In the genomic region with DNA sequence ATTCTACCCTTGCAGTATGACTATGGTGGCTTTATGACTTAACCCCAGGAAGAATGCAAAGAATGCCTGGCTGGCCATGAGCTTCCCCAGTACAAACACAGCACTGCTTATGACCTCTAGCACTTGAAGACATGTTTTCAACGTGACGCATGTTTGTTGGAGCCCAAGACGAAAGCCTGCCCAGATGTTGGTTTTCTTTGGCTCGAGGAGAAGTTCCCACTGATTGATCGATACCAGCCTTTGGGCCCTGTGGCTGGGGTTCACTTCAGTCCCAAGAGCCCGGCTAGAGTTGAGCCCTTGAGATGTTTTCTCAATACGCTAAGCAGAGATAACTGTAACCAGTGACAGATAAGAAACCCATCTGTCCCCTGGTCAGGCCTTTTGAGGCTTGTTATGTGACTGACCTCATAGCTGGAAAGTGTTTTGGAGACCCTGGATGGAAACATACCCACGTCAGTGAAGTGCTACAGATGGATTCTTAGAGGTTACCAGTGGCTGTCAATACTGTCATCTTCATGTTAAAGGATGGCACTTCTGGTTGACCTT, we compare ENCODE assay signal across 13 mouse cellular contexts.
DNase-seq lines count a peak whose midpoint lies in the region; ATAC-seq and TF ChIP-seq lines count a peak whose summit lies in the region.
"Had no signal": no experiment of that assay in that cellular context is flagged by ENCODE, and none has a peak within 500 bp of the region (broad histone marks: within the 10 kb centered on the region; RNA-seq: fewer than 3 reads in every experiment).

No protein-coding gene starts in this region.

- H3K4me3 ChIP-seq in kidney, adult 2 months (ENCODE audit: insufficient read depth, low read depth, low read length): no peak overlapping the region
- no peak overlapping the region for H3K4me3 ChIP-seq in kidney, embryonic 14.5 days (ENCODE audit: low read length)
- no peak overlapping the region for H3K4me3 ChIP-seq in heart, embryonic 10.5 days
- no peak overlapping the region for H3K4me3 ChIP-seq in limb, embryonic 10.5 days
- H3K4me3 ChIP-seq: megakaryocyte, embryonic 14.5 days had no signal

- TF ChIP-seq CTCF in kidney, adult 2 months (conservative IDR thresholded peaks at IDR 0.05; ENCODE audit: insufficient read depth, insufficient read length, low read depth, low read length): no peak

- H3K36me3 ChIP-seq in kidney, adult 2 months (ENCODE audit: control insufficient read depth, insufficient read depth, low read length): no peaks in the 10 kb centered on the region
- no peaks in the 10 kb centered on the region for H3K36me3 ChIP-seq in kidney, embryonic 14.5 days (ENCODE audit: control insufficient read depth, insufficient read depth, low read length)
- H3K36me3 ChIP-seq in heart, embryonic 10.5 days: no peaks in the 10 kb centered on the region
- no peaks in the 10 kb centered on the region for H3K36me3 ChIP-seq in limb, embryonic 10.5 days

- no peak overlapping the region for H3K27ac ChIP-seq in kidney, adult 2 months (ENCODE audit: insufficient read depth, low read depth, low read length)
- H3K27ac ChIP-seq in kidney, embryonic 14.5 days (ENCODE audit: low read depth, low read length): no peak overlapping the region
- peak overlapping the region; percentile 77 for H3K27ac ChIP-seq in heart, embryonic 10.5 days
- H3K27ac ChIP-seq in limb, embryonic 10.5 days: no peak overlapping the region
- H3K27ac ChIP-seq: stomach, postnatal 0 days had no signal

- no peak overlapping the region for H3K9ac ChIP-seq in kidney, embryonic 14.5 days (ENCODE audit: low read depth, low read length)

- H3K9me3 ChIP-seq in kidney, embryonic 14.5 days (ENCODE audit: control insufficient read depth, low read length): no peaks in the 10 kb centered on the region
- H3K9me3 ChIP-seq in heart, embryonic 10.5 days: no peaks in the 10 kb centered on the region
- H3K9me3 ChIP-seq in limb, embryonic 10.5 days (replicated peaks): no peaks in the 10 kb centered on the region

- 58% methylated on average over 8 of the region's 8 CpGs for WGBS in kidney, adult 2 months
- 68% methylated on average over 8 of the region's 8 CpGs for WGBS in kidney, embryonic 14.5 days
- WGBS in heart, embryonic 10.5 days: 13% methylated on average over 8 of the region's 8 CpGs
- 76% methylated on average over 8 of the region's 8 CpGs for WGBS in limb, embryonic 10.5 days

- no peak for ATAC-seq in kidney, embryonic 14.5 days (ENCODE audit: low FRiP score, low TSS enrichment)

- peaks cover 16% of the 10 kb centered on the region; the same call in 1 of the 2 replicates for H3K4me1 ChIP-seq in kidney, adult 2 months (ENCODE audit: control insufficient read depth, insufficient read depth, low read length)
- H3K4me1 ChIP-seq in kidney, embryonic 14.5 days (ENCODE audit: control insufficient read depth, insufficient read depth, low read length): no peaks in the 10 kb centered on the region
- peaks cover 23% of the 10 kb centered on the region for H3K4me1 ChIP-seq in heart, embryonic 10.5 days
- peaks cover 4% of the 10 kb centered on the region; the same call in 1 of the 2 replicates for H3K4me1 ChIP-seq in limb, embryonic 10.5 days

- H3K27me3 ChIP-seq in kidney, adult 2 months (replicated peaks; ENCODE audit: control insufficient read depth, insufficient read depth, low read length): no peaks in the 10 kb centered on the region
- no peaks in the 10 kb centered on the region for H3K27me3 ChIP-seq in kidney, embryonic 14.5 days (ENCODE audit: control insufficient read depth, insufficient read depth, low read length)
- no peaks in the 10 kb centered on the region for H3K27me3 ChIP-seq in heart, embryonic 10.5 days (ENCODE audit: insufficient read depth, poor library complexity, severe bottlenecking)
- no peaks in the 10 kb centered on the region for H3K27me3 ChIP-seq in limb, embryonic 10.5 days (ENCODE audit: low read depth, poor library complexity, severe bottlenecking)
- H3K27me3 ChIP-seq: CH12.LX; megakaryocyte, embryonic 14.5 days had no signal

- peak; percentile 48 for DNase-seq in kidney, adult 2 months
- no peak for DNase-seq in heart, embryonic 10.5 days (ENCODE audit: low spot score)
- peak; percentile 49 for DNase-seq in kidney, postnatal 10 days
- DNase-seq in mesoderm, embryonic 11.5 days (ENCODE audit: low read depth, low spot score): peak; percentile 18
- DNase-seq in limb, embryonic 10.5 days (ENCODE audit: low spot score): no peak
- no peak for DNase-seq in c-Kit-positive CD71-positive TER-119-positive erythroid progenitor cells, embryonic 14.5 days (ENCODE audit: low spot score)
- no peak for DNase-seq in frontal cortex, postnatal 36 days (ENCODE audit: low spot score in 2 of 2)
- DNase-seq: cerebellum, adult 2 months; left cerebral cortex, postnatal 4 days had no signal

- H3K4me2 ChIP-seq in kidney, embryonic 14.5 days (replicated peaks; ENCODE audit: low read depth, low read length): no peak overlapping the region

- no peak for TF ChIP-seq POLR2A in kidney, adult 2 months (IDR thresholded peaks at IDR 0.05; ENCODE audit: low read depth, low read length)

Comparison
In these comparisons a context has a peak if more than half of its experiments do, and no peak if none do; other contexts are left out.
1. DNase-seq: peak in kidney, adult 2 months (single experiment), kidney, postnatal 10 days (single experiment) and mesoderm, embryonic 11.5 days (single experiment); none in heart, embryonic 10.5 days (single experiment), limb, embryonic 10.5 days (single experiment), c-Kit-positive CD71-positive TER-119-positive erythroid progenitor cells, embryonic 14.5 days (single experiment) and frontal cortex, postnatal 36 days (0 of 2).